Mouse (Mus musculus): ENCODE measurements around the gene Aebp1.

- peak; percentile 69 for TF ChIP-seq CTCF (conservative IDR thresholded peaks at IDR 0.05; ENCODE audit: low read length)
- no peak for TF ChIP-seq POU5F1 (IDR thresholded peaks at IDR 0.05; ENCODE audit: borderline replicate concordance, low read length)
These were observed 50.9 kb downstream of the Aebp1 start for GRCm38 (mm10) chr11:5912635-5913034.

Measured in E14TG2a.4 (cell line).